Mouse (Mus musculus): ENCODE data around the gene Odf3l2. TPM values are rescaled to one million over a fixed set of nuclear protein-coding genes. Genes with fewer than 3 reads are reported as not detected.
A peak's percentile ranks its signal among the peaks of the same experiment; 100 is the strongest.

Odf3l2 gene
- polyA plus RNA-seq, 1 experiment from 2014 or later = not detected

DNA sequence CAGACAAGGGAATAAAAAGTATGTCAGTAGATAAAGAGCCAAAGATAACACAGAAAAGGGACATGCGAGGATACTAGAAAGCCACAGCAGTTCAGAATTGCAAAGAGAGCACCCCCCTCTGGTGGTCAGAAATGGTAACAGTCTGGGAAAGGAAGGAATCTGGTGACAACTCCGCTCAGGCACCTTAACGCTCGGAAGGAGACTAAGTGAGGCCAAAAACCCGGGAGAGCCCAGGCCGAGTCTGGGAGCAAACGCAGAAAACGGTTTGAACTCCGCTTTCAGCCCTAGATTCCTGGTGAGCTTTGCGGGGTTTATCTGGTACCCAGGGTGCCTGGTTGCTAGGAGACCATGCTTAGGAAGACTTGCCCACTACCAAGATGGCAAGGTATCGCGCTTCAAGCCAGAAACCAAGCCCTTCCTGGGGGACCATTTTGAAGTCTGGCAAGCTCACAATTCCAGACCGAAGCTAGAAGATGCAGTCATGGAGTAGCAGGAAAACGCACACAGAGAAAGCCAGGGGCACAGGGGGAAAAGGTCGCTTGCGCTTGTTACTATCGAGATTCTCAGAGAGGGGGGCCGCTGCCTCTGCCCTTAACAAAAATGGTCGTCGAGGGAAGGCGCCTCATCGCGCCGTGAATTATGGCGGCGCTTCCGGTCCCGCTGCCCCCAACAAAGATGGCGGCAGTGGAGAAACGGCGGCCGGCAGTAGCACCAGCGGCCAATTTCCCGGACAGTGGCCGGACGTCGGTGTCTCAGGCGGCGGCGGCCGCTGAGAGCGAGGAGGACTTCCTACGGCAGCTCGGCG, 23.4 kb upstream of the Odf3l2 start, which contains the start of gene Tpgs1:
Tpgs1 (plus strand) TSS at position 599 of the 805 bp plus-strand sequence.
- under 1% methylated on average over 45 of the region's 45 CpGs for WGBS
- Histone ChIP-seq H3K27ac (replicated peaks) (peak within 1 kb of the TSS; percentile 98), H3K9me3 (replicated peaks) (no peaks in the 10 kb centered on the region), H3K36me3 (peaks cover 26% of the 10 kb centered on the region), H3K27me3 (ENCODE audit: low read depth, poor library complexity, severe bottlenecking) (0 out of 2 replicates have a peak, but pooled peaks cover 5% of the 10 kb centered on the region), H3K4me3 (peak within 1 kb of the TSS; percentile 96), H3K4me1 (peaks cover 36% of the 10 kb centered on the region)
- DNase-seq (ENCODE audit: low spot score) = peak; percentile 92

DNA sequence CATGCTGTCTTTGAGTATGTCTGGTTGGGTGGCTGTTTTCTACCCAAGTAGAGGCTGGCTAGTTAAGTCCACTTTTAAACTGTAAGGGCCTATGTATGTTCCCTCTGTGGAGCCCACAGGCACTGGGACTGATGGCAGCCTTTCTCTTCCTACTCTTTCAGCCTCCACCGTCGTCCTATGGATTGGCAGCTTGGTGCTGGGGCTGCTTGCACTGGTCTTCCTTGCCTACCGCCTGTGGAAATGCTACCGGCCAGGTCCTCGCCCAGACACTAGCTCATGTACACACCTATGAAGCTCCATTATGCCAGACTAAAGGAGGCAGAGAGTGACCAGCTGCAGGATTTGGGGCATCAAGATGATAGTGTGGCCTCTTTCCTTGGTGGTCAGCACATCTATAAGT, 22.5 kb upstream of the Odf3l2 start:
- DNase-seq (ENCODE audit: low spot score) = no peak
- Histone ChIP-seq H3K4me1 (peaks cover 42% of the 10 kb centered on the region), H3K9me3 (replicated peaks) (no peaks in the 10 kb centered on the region), H3K4me3 (peak overlapping the region; percentile 96; the same call in 1 of the 2 replicates), H3K27ac (replicated peaks) (peak overlapping the region; percentile 98), H3K36me3 (peaks cover 17% of the 10 kb centered on the region), H3K27me3 (ENCODE audit: low read depth, poor library complexity, severe bottlenecking) (0 out of 2 replicates have a peak, but pooled peaks cover 5% of the 10 kb centered on the region)
- 86% methylated on average over 5 of the region's 5 CpGs for WGBS

DNA sequence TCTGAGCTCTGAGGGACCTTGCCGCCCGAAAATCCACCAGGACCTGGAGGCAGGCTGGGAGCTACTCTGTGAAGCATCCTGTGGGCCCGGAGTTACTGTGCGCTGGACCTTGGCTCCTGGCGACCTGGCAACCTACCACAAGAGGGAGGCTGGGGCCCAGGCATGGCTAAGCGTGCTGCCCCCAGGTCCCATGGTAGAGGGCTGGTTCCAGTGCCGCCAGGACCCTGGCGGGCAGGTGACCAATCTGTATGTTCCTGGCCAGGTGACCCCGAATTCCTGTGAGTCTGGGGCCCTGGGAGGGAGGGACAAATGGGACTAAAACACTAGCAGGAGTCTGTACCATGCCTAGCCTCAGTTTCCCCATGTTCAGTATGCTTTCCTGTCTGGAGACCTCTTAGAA, 21.0 kb upstream of the Odf3l2 start:
- 69% methylated on average over 9 of the region's 9 CpGs for WGBS
- 0 out of 2 replicates have a peak, but pooled peaks cover 5% of the 10 kb centered on the region for H3K27me3 ChIP-seq (ENCODE audit: low read depth, poor library complexity, severe bottlenecking)
- H3K36me3 ChIP-seq = 0 out of 2 replicates have a peak, but pooled peaks cover 4% of the 10 kb centered on the region
- H3K4me3 ChIP-seq = no peak overlapping the region
- H3K27ac ChIP-seq (replicated peaks) = no peak overlapping the region
- H3K4me1 ChIP-seq = peaks cover 40% of the 10 kb centered on the region
- no peak for DNase-seq (ENCODE audit: low spot score)
- H3K9me3 ChIP-seq (replicated peaks) = no peaks in the 10 kb centered on the region

- no peaks in the 10 kb centered on the region for H3K9me3 ChIP-seq (replicated peaks)
- H3K4me1 ChIP-seq = peaks cover 28% of the 10 kb centered on the region
- DNase-seq (ENCODE audit: low spot score) = no peak
- peak overlapping the region; percentile 52; the same call in 1 of the 2 replicates for H3K27ac ChIP-seq (replicated peaks)
- 0 out of 2 replicates have a peak, but pooled peaks cover 5% of the 10 kb centered on the region for H3K27me3 ChIP-seq (ENCODE audit: low read depth, poor library complexity, severe bottlenecking)
- no peak overlapping the region for H3K4me3 ChIP-seq
- no peaks in the 10 kb centered on the region for H3K36me3 ChIP-seq
- WGBS = 86% methylated on average over 8 of the region's 8 CpGs
Measured at GRCm38 (mm10) chr10:79665051-79665450, 19.5 kb upstream of the Odf3l2 start.

- no peaks in the 10 kb centered on the region for H3K9me3 ChIP-seq (replicated peaks)
- 10% methylated on average over 13 of the region's 13 CpGs for WGBS
- H3K4me1 ChIP-seq = peaks cover 26% of the 10 kb centered on the region
- H3K4me3 ChIP-seq = no peak within 1 kb of the TSS; the same call in 1 of the 2 replicates
- peak within 1 kb of the TSS; percentile 52; the same call in 1 of the 2 replicates for H3K27ac ChIP-seq (replicated peaks)
- peak; percentile 88 for DNase-seq (ENCODE audit: low spot score)
- H3K27me3 ChIP-seq (ENCODE audit: low read depth, poor library complexity, severe bottlenecking) = 0 out of 2 replicates have a peak, but pooled peaks cover 5% of the 10 kb centered on the region
- no peaks in the 10 kb centered on the region for H3K36me3 ChIP-seq
Measured at GRCm38 (mm10) chr10:79664131-79664665, 18.7 kb upstream of the Odf3l2 start, which contains the start of gene Madcam1. TSS of gene Madcam1 (plus strand) at chr10:79664559.

DNA sequence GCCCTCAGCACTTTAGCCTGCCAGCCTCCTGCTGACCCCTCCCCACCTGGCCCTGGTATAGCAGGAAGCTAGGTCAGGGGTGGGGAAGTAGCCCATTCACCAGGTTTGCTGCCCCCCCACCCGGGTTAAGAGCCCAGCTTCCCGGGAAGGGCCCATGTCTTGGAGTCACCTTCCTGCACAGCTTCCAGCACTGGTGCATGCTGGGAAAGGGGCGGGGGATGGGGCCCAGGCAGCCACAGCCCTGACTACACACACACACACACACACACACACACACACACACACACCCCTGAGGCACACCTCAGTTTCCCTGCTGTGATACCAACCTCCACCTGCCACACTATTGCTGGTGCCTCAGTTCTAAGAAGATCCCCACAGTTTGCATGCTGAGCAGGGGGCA, 16.3 kb upstream of the Odf3l2 start:
- Histone ChIP-seq H3K36me3 (no peaks in the 10 kb centered on the region), H3K4me1 (peaks cover 19% of the 10 kb centered on the region), H3K9me3 (replicated peaks) (no peaks in the 10 kb centered on the region), H3K27ac (replicated peaks) (no peak overlapping the region; the same call in 1 of the 2 replicates), H3K4me3 (no peak overlapping the region), H3K27me3 (ENCODE audit: low read depth, poor library complexity, severe bottlenecking) (0 out of 2 replicates have a peak, but pooled peaks cover 5% of the 10 kb centered on the region)
- no peak for DNase-seq (ENCODE audit: low spot score)
- 48% methylated on average over 3 of the region's 3 CpGs for WGBS

DNA sequence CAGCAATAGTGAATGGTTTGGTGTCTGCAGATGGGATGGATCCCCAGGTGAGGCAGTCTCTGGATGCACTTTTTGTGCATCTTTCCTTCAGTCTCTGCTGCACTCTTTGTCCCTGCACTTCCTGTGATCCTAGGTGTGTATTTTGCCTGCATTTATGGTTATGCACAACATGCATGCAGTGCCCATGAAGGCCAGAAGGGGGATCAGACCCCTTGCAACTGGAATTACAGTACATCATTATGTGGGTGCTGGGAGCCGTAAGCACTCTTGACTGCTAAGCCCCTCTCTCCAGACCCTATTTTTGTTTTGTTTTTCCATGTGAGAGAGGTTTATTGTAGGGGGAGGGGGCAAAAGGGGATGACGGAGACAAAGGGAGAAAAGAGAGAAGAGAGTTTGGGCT, 14.8 kb upstream of the Odf3l2 start:
- DNase-seq (ENCODE audit: low spot score) = no peak
- H3K27me3 ChIP-seq (ENCODE audit: low read depth, poor library complexity, severe bottlenecking) = 0 out of 2 replicates have a peak, but pooled peaks cover 1% of the 10 kb centered on the region
- no peak overlapping the region for H3K4me3 ChIP-seq
- no peaks in the 10 kb centered on the region for H3K36me3 ChIP-seq
- no peaks in the 10 kb centered on the region for H3K9me3 ChIP-seq (replicated peaks)
- H3K4me1 ChIP-seq = peaks cover 23% of the 10 kb centered on the region
- WGBS = 81% methylated on average over 2 of the region's 2 CpGs
- H3K27ac ChIP-seq (replicated peaks) = no peak overlapping the region

DNA sequence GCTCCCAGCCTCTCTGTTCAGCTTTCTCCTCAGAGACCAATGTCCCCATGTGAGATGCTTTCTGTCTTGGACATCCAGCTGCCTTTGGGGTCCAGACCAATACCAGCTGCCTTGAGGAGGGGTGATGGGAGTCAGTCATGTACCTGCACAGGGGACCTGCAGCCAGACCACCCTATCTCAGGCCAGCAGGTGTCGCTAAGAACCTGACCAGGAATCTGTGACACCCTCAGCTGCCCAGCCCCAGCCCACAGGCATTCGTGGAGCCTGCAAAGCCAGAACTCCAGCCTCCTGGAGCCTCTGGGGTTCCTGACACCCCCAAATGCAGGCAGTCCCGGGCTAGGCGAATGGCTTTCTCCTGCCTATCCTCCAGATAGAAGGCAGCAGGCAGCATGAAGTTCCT, 13.3 kb upstream of the Odf3l2 start:
- H3K36me3 ChIP-seq = no peaks in the 10 kb centered on the region
- H3K4me3 ChIP-seq = no peak overlapping the region
- DNase-seq (ENCODE audit: low spot score) = no peak
- H3K9me3 ChIP-seq (replicated peaks) = no peaks in the 10 kb centered on the region
- peaks cover 30% of the 10 kb centered on the region for H3K4me1 ChIP-seq
- no peaks in the 10 kb centered on the region for H3K27me3 ChIP-seq (ENCODE audit: low read depth, poor library complexity, severe bottlenecking)
- 21% methylated on average over 4 of the region's 4 CpGs for WGBS
- H3K27ac ChIP-seq (replicated peaks) = no peak overlapping the region

DNA sequence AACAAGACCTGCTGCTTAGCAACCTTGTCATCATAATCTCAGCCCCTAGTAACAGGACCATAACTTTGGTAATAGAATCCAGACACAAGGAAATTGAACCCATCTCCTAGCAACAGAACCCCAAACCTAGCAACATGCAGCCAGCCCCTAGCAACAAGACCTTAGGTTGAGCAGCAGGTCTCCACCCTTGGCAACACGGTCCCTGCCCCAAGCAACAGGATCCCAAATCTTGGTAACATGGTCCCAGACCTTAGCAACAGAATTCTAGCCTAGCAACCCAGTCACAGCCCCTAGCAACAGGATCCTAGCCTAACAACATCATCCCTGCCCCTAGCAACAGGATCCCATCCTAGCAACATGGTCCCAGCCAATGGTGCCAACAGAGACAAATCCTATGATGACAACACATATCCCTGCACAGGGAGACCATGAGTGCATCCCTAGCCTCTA, 9.4 kb upstream of the Odf3l2 start:
- Histone ChIP-seq H3K4me1 (peaks cover 19% of the 10 kb centered on the region), H3K9me3 (replicated peaks) (no peaks in the 10 kb centered on the region), H3K36me3 (no peaks in the 10 kb centered on the region), H3K4me3 (no peak overlapping the region), H3K27ac (replicated peaks) (no peak overlapping the region), H3K27me3 (ENCODE audit: low read depth, poor library complexity, severe bottlenecking) (0 out of 2 replicates have a peak, but pooled peaks cover 6% of the 10 kb centered on the region)
- DNase-seq (ENCODE audit: low spot score) = peak; percentile 78
- WGBS = 11% methylated on average over 1 of the region's 1 CpGs

DNA sequence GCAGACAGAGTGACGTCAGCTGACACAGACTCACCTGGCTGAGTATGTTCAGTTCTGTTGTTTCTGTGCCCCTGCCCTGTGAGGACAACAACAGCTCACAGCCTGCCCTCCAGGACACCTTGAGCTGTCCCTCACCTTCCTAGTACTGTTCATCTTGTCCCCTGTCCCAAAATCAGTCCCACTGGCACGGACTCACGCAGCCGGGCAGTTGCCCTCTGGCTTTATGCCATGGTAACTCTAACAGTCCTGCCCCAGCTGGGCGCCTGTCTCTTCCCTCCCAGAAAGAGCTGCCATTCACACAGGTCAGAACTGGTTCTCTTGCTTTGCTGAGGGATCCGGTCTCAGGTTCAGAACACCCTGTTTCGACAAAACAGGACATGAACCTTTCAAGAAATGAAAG, 7.3 kb upstream of the Odf3l2 start:
- Histone ChIP-seq H3K9me3 (replicated peaks) (no peaks in the 10 kb centered on the region), H3K27me3 (ENCODE audit: low read depth, poor library complexity, severe bottlenecking) (0 out of 2 replicates have a peak, but pooled peaks cover 6% of the 10 kb centered on the region), H3K4me3 (no peak overlapping the region), H3K4me1 (peaks cover 19% of the 10 kb centered on the region), H3K36me3 (no peaks in the 10 kb centered on the region), H3K27ac (replicated peaks) (no peak overlapping the region)
- DNase-seq (ENCODE audit: low spot score) = no peak
- WGBS = 88% methylated on average over 7 of the region's 7 CpGs

- peaks cover 5% of the 10 kb centered on the region for H3K4me1 ChIP-seq
- no peaks in the 10 kb centered on the region for H3K36me3 ChIP-seq
- H3K9me3 ChIP-seq (replicated peaks) = no peaks in the 10 kb centered on the region
- 0 out of 2 replicates have a peak, but pooled peaks cover 6% of the 10 kb centered on the region for H3K27me3 ChIP-seq (ENCODE audit: low read depth, poor library complexity, severe bottlenecking)
- peak; percentile 72 for DNase-seq (ENCODE audit: low spot score)
- H3K4me3 ChIP-seq = no peak overlapping the region
- no peak overlapping the region for H3K27ac ChIP-seq (replicated peaks)
- 33% methylated on average over 7 of the region's 7 CpGs for WGBS
Measured at GRCm38 (mm10) chr10:79649070-79649751, 3.7 kb upstream of the Odf3l2 start.

GRCm38 (mm10) chr10:79638486-79639204, 6.9 kb downstream of the Odf3l2 start:
- Histone ChIP-seq H3K9me3 (replicated peaks) (no peaks in the 10 kb centered on the region), H3K27me3 (ENCODE audit: low read depth, poor library complexity, severe bottlenecking) (peaks cover 46% of the 10 kb centered on the region), H3K4me3 (peak overlapping the region; percentile 91), H3K27ac (replicated peaks) (peak overlapping the region; percentile 92), H3K4me1 (peaks cover 55% of the 10 kb centered on the region), H3K36me3 (no peaks in the 10 kb centered on the region)
- 4% methylated on average over 23 of the region's 23 CpGs for WGBS
- peak; percentile 73 for DNase-seq (ENCODE audit: low spot score)
